Mouse (Mus musculus): Measurements from ENCODE around the gene Imp3. TPM values are rescaled to one million over a fixed set of nuclear protein-coding genes. Genes with fewer than 3 reads are reported as not detected.
"Not testable (repeated sequence)": the region's sequence is repeated elsewhere in the genome, so short reads cannot be mapped to it uniquely, and the experiment has no call there.

Imp3 gene
- polyA plus RNA-seq, 1 experiment from 2014 or later: 76.3 TPM

DNA sequence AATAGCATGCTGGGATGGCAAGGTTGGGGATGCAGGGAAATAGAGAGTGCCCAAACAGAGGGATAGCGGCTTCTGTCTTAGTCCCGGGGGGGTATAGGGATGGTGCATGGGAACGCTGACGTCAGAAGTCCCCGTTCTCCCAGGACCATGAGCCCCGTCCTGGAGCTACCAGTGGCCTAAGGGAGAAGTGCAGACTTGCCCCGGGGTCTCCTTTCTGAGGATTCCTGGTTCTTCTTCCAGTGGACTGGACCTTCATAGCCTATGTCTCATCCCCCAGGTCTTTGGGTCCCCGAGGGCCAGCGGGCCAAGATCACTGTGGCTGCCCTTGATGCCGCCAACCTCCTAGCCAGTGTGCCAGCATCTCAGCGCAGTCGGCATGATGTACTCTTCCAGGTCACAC is 40.5 kb upstream of the Imp3 start:
- no peak for TF ChIP-seq CTCF (IDR thresholded peaks at IDR 0.05)
- DNase-seq (ENCODE audit: low read depth, low spot score): no peak
- H3K27me3 ChIP-seq: no peaks in the 10 kb centered on the region
- in situ Hi-C loops (cut with MboI; ENCODE audit: low pct_unique_long_range_greater_than_20kb): loop anchor here (10.0 kb wide), 2 partner anchors 48 to 318 kb away; no protein-coding TSS in a partner anchor
- ChIA-PET POLR2A (interaction anchor here (2.6 kb wide), 1 partner anchor 31 kb away, joined by 7 read pairs; the partner anchor contains the start of gene Snx33), CTCF (interaction anchor here (2.9 kb wide), 1 partner anchor 31 kb away, joined by 10 read pairs; the partner anchor contains the start of gene Snx33)
- no peak for ATAC-seq

DNA sequence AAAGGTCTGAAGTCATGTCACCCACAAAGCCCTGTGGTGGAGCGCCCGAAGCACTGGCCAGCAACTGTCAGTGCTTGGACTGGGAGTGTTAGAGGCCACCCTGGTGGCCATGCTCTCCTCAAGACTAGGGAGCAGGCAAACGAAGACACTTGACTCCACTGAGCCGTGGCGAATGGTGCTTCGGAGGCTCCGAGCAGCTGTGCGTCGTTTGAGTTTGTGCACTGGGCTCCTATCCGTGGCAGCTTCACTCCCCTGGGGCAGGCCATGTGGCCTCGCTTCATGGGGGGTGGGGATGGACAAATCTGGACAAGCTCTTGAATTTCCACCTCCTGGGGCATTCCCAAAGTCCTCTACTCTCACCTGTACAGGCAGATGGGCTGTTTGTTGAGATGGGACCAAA is 37.9 kb upstream of the Imp3 start:
- TF ChIP-seq CTCF (IDR thresholded peaks at IDR 0.05): no peak
- in situ Hi-C loops (cut with MboI; ENCODE audit: low pct_unique_long_range_greater_than_20kb): loop anchor here (10.0 kb wide), 2 partner anchors 45 to 315 kb away; no protein-coding TSS in a partner anchor
- H3K27me3 ChIP-seq: no peaks in the 10 kb centered on the region
- DNase-seq (ENCODE audit: low read depth, low spot score) (no peak), ATAC-seq (no peak)
- POLR2A ChIA-PET: no interaction called here
- CTCF ChIA-PET: interaction anchor here (1.2 to 1.3 kb wide), 2 partner anchors 25 to 29 kb away, joined by 3 to 4 read pairs; partner anchors contain the start of gene Snx33

DNA sequence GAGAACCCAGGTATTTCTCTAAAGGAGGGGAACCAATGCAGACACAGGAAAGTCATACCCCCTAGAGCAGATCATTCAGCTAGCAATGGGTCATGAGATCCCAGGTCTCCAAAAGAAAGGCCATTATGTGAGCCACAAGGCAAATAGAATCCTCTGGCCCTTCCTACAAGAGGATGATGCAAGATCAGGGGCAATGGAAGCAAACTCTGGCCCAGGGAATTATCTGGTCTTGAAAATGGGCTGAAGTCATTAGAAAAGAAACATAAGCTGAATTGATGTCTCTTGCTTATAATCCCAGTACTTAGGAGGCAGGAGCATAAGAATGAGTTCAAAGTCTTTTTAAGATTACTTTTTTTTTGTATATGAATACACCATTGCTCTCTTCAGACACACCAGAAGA is 37.2 kb upstream of the Imp3 start:
- in situ Hi-C loops (cut with MboI; ENCODE audit: low pct_unique_long_range_greater_than_20kb): no loop called here

DNA sequence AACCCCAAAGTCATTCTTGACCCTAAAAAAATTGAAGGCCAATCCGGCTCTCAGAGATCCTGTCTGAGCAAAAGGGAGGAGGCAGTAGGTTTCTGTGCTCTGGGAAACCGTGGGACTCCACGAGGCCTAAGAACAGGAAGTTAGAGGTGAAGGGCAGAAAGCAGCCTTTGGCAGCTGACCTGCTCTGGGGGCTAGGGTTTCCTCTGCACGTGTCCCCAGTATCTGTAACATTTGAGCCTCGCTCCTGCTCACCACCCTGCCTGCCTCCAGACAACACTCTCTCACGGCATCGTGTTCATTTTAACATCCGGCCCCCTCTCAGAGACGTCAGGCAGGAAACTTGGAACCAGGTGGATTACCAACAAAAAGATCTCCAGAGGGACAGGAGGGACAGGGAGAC is 36.7 kb upstream of the Imp3 start:
- no peaks in the 10 kb centered on the region for H3K27me3 ChIP-seq
- ATAC-seq (no peak), DNase-seq (ENCODE audit: low read depth, low spot score) (no peak)
- in situ Hi-C loops (cut with MboI; ENCODE audit: low pct_unique_long_range_greater_than_20kb): no loop called here
- ChIA-PET POLR2A (no interaction called here), CTCF (interaction anchor here (0.8 kb wide), 1 partner anchor 22 kb away, joined by 3 read pairs; no protein-coding TSS in a partner anchor)
- no peak for TF ChIP-seq CTCF (IDR thresholded peaks at IDR 0.05)

More for the DNA sequence above, 37.2 kb upstream of the Imp3 start:
- no peak for TF ChIP-seq CTCF (IDR thresholded peaks at IDR 0.05)
- POLR2A ChIA-PET: no interaction called here
- H3K27me3 ChIP-seq: no peaks in the 10 kb centered on the region
- no peak for ATAC-seq
- DNase-seq (ENCODE audit: low read depth, low spot score): no peak
- CTCF ChIA-PET: interaction anchor here (0.8 to 1.3 kb wide), 3 partner anchors 23 to 28 kb away, joined by 3 to 4 read pairs (median 3); partner anchors contain the start of gene Snx33

DNA sequence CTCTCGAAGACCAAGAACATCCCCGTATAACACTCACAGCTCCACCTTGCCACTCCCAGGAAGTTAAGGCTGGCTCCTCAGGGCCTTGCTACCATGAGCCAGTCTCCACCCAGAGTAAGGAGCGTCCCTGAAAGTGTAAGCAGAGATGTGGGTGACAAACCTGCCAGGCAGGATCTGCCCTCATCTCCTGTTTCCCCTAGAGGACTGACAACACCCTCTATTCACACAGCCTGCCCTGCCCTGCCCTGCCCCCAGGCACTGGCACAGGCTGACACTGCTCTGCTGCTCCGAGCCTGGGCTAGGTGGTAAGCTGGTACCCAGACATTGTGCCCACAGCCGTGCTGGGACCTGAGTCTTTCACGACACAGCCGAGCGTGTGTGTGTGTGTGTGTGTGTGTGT is 36.1 kb upstream of the Imp3 start:
- ChIA-PET CTCF (no interaction called here), POLR2A (no interaction called here)
- DNase-seq (ENCODE audit: low read depth, low spot score) (no peak), ATAC-seq (no peak)
- H3K27me3 ChIP-seq: no peaks in the 10 kb centered on the region
- in situ Hi-C loops (cut with MboI; ENCODE audit: low pct_unique_long_range_greater_than_20kb): no loop called here
- TF ChIP-seq CTCF (IDR thresholded peaks at IDR 0.05): no peak

DNA sequence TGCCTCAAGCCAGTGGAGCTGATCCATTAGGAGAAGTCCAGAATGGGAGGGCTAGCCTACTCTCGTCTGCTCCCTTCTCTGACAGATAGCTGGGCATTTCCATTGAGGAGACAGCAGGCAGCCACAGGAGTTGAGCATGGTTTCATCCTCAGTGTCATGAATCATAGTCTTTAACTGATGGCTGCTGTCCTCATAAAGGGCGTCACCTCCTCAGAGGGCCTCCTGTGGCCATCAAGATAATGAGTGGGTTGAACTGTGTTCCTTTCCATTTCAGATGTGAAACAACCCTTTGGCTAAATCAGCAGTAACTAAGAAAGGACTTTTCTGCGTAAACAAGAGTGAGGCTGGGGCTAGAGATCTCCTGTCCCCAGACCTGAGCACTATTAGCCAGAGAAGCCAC is 33.6 kb upstream of the Imp3 start:
- ChIA-PET POLR2A (no interaction called here), CTCF (no interaction called here)
- DNase-seq (ENCODE audit: low read depth, low spot score) (no peak), ATAC-seq (no peak)
- H3K27me3 ChIP-seq: no peaks in the 10 kb centered on the region
- no peak for TF ChIP-seq CTCF (IDR thresholded peaks at IDR 0.05)
- in situ Hi-C loops (cut with MboI; ENCODE audit: low pct_unique_long_range_greater_than_20kb): no loop called here

DNA sequence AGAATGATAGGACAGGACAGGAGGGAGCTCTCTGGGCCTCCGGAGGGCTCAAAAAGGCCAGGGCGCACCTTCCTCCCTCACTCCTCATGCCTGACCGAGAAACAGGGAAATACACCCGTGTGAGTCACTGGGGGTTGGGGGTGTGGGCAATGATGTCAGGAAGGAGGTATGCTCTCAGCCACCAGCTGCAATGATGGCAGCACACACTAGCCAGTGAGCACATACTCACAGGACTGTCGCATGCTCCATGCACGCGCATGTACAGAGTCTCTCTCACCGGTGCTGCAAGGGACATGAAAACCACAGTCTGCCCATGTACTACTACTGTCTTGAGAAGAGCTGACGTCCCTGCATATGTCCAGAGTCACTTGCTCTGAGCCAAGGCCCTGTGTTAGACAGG is 29.7 kb upstream of the Imp3 start:
- H3K27me3 ChIP-seq: no peaks in the 10 kb centered on the region
- ATAC-seq: peak; percentile 84
- DNase-seq (ENCODE audit: low read depth, low spot score): no peak
- no peak for TF ChIP-seq CTCF (IDR thresholded peaks at IDR 0.05)
- in situ Hi-C loops (cut with MboI; ENCODE audit: low pct_unique_long_range_greater_than_20kb): no loop called here
- ChIA-PET CTCF (interaction anchor here (0.9 to 2.2 kb wide), 5 partner anchors 15 to 224 kb away, joined by 3 to 6 read pairs (median 3); partner anchors contain the start of gene Snx33), POLR2A (interaction anchor here (1.9 kb wide), 1 partner anchor 17 kb away, joined by 8 read pairs; no protein-coding TSS in a partner anchor)

DNA sequence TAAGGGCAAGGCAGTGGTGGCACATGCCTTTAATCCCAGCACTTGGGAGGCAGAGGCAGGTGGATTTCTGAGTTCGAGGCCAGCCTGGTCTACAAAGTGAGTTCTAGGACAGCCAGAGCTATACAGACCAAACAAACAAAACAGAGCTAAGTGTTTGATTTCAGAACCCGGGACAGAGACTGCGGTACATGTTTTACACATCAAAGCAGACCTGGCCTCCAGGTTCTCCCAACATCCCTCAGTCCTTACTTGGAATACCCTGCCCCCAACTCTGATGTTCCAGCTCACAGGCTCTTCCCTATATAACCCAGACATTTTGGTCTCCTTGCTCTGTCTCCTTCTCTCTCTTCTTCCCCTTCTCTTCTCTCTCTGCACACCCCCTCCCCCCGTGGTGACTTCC is 27.3 kb upstream of the Imp3 start:
- POLR2A ChIA-PET: interaction anchor here (1.0 to 1.4 kb wide), 2 partner anchors 12 to 16 kb away, joined by 3 read pairs; no protein-coding TSS in a partner anchor
- CTCF ChIA-PET; DNase-seq (ENCODE audit: low read depth, low spot score); ATAC-seq; H3K27me3 ChIP-seq; in situ Hi-C loops (cut with MboI; ENCODE audit: low pct_unique_long_range_greater_than_20kb): not testable (repeated sequence)

DNA sequence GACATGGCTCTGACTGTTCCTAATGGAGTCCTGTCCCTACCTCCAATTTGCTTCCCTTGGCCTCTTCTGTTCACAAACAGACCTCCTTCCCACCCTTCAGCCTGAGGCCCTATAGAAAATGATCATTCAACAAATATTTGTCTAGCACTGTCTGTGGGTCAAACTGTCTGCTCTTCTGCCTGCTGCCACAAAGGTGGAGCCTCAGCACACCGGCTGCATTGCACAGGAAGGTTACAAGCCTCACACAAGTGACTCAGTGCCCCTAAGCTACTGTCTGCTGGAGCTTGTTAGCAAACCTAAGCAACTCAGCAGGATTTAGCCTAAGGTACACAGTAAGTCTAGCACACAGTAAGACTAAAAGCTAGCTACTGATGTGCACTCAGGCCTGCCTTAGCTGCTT is 26.3 kb upstream of the Imp3 start:
- H3K27me3 ChIP-seq: no peaks in the 10 kb centered on the region
- ATAC-seq: no peak
- POLR2A ChIA-PET: interaction anchor here (1.0 to 1.4 kb wide), 2 partner anchors 13 to 15 kb away, joined by 3 read pairs; no protein-coding TSS in a partner anchor
- CTCF ChIA-PET: no interaction called here
- TF ChIP-seq CTCF (IDR thresholded peaks at IDR 0.05): no peak
- in situ Hi-C loops (cut with MboI; ENCODE audit: low pct_unique_long_range_greater_than_20kb): no loop called here
- no peak for DNase-seq (ENCODE audit: low read depth, low spot score)

DNA sequence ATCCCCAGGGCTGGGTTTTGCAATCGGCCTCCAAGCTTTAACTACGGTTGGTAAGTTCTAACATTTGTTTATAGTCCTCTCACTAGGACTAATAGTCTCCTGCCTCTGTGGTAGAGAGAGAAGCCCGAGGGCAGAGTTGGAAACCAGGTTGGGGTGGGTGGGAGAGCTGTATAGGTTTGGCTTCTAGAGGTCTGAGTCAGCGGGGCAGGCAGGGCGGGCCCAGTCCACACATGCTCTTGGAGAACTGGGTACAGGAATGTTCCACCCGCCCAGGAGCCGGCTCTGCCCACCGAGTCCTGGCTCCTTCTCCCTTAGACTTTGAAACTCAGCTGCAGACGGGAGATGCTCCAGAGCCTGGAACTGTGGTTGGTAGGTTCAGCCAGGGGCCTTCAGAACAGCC is 23.3 kb upstream of the Imp3 start:
- peak; percentile 65 for ATAC-seq
- POLR2A ChIA-PET: interaction anchor here (4.2 kb wide), 1 partner anchor 14 kb away, joined by 13 read pairs; the partner anchor contains the start of gene Snx33
- in situ Hi-C loops (cut with MboI; ENCODE audit: low pct_unique_long_range_greater_than_20kb): no loop called here

DNA sequence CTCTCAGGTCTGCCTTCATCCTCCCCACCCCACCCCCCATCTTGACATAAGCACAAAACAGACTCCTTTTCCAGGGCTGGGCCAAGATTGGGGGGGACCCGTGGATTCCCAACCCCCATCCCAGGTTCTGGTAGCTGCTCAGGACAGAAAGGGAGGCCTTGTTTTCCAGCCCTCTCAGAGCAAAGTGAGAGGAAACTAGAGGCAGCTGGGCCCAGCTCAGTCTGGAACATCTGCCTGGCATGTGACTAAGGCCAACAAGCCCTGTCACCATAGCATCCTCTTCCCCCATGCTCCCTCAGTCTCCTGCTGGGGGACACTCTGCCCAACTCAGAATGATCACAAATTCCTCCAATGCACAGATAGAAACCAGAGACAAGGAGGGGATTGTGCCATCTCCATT is 22.2 kb upstream of the Imp3 start:
- POLR2A ChIA-PET: interaction anchor here (4.2 kb wide), 1 partner anchor 12 kb away, joined by 13 read pairs; the partner anchor contains the start of gene Snx33
- no peak for DNase-seq (ENCODE audit: low read depth, low spot score)
- no peak for TF ChIP-seq CTCF (IDR thresholded peaks at IDR 0.05)

More for the DNA sequence above, 23.3 kb upstream of the Imp3 start:
- no peak for DNase-seq (ENCODE audit: low read depth, low spot score)
- CTCF ChIA-PET: interaction anchor here (1.1 kb wide), 1 partner anchor 9 kb away, joined by 3 read pairs; no protein-coding TSS in a partner anchor
- TF ChIP-seq CTCF (IDR thresholded peaks at IDR 0.05): no peak
- H3K27me3 ChIP-seq: no peaks in the 10 kb centered on the region

More for the DNA sequence above, 22.2 kb upstream of the Imp3 start:
- CTCF ChIA-PET: interaction anchor here (1.5 kb wide), 1 partner anchor 13 kb away, joined by 3 read pairs; the partner anchor contains the start of gene Snx33
- in situ Hi-C loops (cut with MboI; ENCODE audit: low pct_unique_long_range_greater_than_20kb): no loop called here
- no peak for ATAC-seq
- H3K27me3 ChIP-seq: no peaks in the 10 kb centered on the region

All from Patski (cell line).